Mouse (Mus musculus) lung, adult 2 months (tissue): ENCODE measurements around the gene Tmem116.

Experiments used
- CTCF ChIP-seq: fragments of 200-500 bp; IDR thresholded peaks from 2 replicates; pipeline ENCODE4 v1.5.1; 2011; ENCODE audit warnings: mild to moderate bottlenecking, low read length, control low read depth; ENCODE audit not compliant: insufficient read depth
- POLR2A ChIP-seq: fragments of 200-500 bp; IDR thresholded peaks from 2 replicates; pipeline ENCODE4 v1.6.1; 2011; ENCODE audit warnings: low read depth, mild to moderate bottlenecking, control low read depth, low read length, borderline replicate concordance; ENCODE audit errors: extremely low read depth

DNA sequence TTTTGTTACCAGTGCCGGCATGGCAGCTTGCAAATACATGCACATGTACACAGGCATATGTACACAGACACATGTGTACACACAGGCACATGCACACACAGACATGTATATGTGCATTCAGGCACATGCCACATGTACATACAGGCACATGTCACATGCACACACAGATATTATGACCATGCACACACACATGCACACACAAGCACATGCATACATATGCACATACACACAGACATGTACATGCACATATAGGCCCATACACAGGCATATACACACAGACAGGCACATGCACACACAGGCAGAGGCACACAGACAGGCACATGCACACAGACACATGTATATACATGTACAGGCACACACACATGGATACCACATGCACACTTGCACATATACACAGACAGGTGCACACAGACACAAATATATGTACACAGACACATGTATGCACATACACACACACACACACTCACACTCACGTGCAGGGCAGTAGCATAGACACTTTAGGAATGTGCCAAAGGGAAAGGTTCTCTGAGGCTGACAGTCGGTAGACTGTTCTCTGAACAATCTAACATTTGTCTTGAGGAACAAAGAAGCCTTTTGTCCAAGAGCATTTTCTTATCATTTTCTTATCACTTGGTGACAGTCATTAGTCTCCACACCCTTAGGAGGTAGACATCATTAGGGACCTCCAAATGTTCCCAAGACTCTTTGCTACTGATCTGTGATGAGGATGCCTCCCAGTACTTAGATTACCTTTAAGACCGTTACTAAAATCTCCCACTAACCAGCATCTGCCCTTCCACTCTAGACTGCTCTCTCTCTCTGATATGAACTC is 9.9 kb downstream of the Tmem116 start:
- TF ChIP-seq CTCF (no peak), POLR2A (no peak)
